Mouse (Mus musculus): ENCODE measurements around the gene Rhob. TPM values are rescaled to one million over a fixed set of nuclear protein-coding genes. Genes with fewer than 3 reads are reported as not detected.

Gene Rhob
- polyA plus RNA-seq, 1 experiment, result 91.4 TPM

DNA sequence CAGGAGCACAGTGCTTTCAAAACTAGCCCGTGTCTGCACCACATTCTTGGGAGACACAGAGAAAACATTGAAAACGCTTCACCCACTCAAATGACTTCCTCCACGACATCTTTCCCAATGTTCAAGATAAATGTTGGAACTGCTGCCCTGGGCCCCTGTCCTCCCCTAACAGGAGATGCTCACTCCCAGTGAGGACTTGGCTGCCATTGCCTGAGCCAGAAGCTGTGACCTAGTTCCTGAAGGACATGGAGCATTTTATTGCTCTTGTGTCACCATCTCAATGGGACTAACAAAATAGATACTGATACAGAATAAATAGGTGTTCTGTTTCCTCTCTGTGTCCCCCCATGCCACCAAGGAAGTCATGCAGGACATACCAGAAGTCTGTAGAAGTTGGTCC, 5.1 kb downstream of the Rhob start:
- 97% methylated on average over 3 of the region's 3 CpGs for WGBS
- no peak for DNase-seq
- no peak overlapping the region for H3K4me3 ChIP-seq (ENCODE audit: control insufficient read depth, insufficient read depth, low read length)
- TF ChIP-seq POLR2A (IDR thresholded peaks at IDR 0.05; ENCODE audit: control insufficient read depth, extremely low read depth, insufficient read depth, low read length, poor library complexity) (no peak), CTCF (IDR thresholded peaks at IDR 0.05; ENCODE audit: borderline replicate concordance, control insufficient read depth, extremely low read depth, insufficient read depth, low read length, poor library complexity) (no peak)
- no peaks in the 10 kb centered on the region for H3K36me3 ChIP-seq (ENCODE audit: control insufficient read depth, insufficient read depth, low read length)
- H3K4me1 ChIP-seq (replicated peaks; ENCODE audit: control insufficient read depth, insufficient read depth, low read length), result peaks cover 15% of the 10 kb centered on the region
- H3K27me3 ChIP-seq (ENCODE audit: control insufficient read depth, insufficient read depth, low read length), result peaks cover 5% of the 10 kb centered on the region; the same call in 1 of the 2 replicates
- H3K27ac ChIP-seq (ENCODE audit: control insufficient read depth, insufficient read depth, low read length), result no peak overlapping the region

DNA sequence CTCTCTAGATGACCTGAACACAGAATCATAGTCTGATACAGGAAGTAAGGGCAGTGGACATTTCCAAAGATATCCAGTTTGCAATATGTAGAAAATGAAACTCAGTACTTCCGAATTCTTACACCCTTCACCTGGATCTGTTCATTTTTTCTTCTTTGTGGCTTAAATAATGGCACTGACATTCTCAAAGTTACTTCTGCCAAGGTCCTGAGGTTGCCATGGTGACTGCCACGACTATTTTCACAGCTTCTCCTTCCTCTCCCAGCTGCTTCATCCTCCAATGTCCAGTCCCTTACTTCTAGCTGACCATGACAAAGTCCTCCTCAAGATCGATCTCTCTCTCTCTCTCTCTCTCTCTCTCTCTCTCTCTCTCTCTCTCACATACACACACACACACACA, 6.4 kb downstream of the Rhob start:
- TF ChIP-seq POLR2A (IDR thresholded peaks at IDR 0.05; ENCODE audit: control insufficient read depth, extremely low read depth, insufficient read depth, low read length, poor library complexity), result no peak
- TF ChIP-seq CTCF (IDR thresholded peaks at IDR 0.05; ENCODE audit: borderline replicate concordance, control insufficient read depth, extremely low read depth, insufficient read depth, low read length, poor library complexity), result no peak
- H3K27me3 ChIP-seq (ENCODE audit: control insufficient read depth, insufficient read depth, low read length), result no peaks in the 10 kb centered on the region
- DNase-seq, result no peak
- H3K4me3 ChIP-seq (ENCODE audit: control insufficient read depth, insufficient read depth, low read length), result no peak overlapping the region
- H3K36me3 ChIP-seq (ENCODE audit: control insufficient read depth, insufficient read depth, low read length), result no peaks in the 10 kb centered on the region
- H3K4me1 ChIP-seq (replicated peaks; ENCODE audit: control insufficient read depth, insufficient read depth, low read length), result peaks cover 8% of the 10 kb centered on the region
- 52% methylated on average over 3 of the region's 3 CpGs for WGBS
- no peak overlapping the region for H3K27ac ChIP-seq (ENCODE audit: control insufficient read depth, insufficient read depth, low read length)

DNA sequence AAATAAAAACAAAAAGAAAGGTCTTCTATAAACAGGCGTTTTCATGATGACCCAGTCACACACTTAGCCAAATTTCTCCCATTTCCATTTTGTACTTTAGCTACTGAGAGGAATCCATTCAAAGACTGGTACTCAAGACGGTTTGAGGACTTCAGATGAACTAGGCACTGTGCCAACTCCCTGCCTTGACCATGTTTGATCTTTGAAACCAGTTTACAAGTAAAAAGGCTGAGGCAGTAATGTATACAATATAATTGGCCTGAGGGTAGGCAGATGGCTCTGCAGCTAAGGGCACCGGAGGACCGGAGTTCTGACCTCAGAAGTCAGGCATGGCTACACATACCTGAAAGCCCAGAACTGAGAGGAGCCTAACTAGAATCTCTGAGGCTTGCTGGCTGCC, 10.7 kb downstream of the Rhob start:
- WGBS, result 87% methylated on average over 4 of the region's 4 CpGs

DNA sequence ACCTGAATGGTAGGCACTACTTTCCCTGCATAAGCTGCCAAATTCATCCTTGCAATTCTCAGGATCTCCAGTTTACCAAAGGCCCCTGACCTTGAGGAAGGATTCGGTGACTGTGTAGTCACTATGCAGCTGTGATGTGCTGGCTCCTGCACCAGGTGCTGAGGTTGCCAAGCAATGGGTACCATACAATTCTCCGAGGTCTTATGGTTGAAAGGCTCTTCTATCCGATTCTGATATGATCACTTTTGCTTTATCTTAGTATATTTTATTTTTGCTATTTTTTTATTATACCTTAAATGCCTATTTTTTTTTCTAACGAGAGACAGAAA, 11.2 kb downstream of the Rhob start:
- WGBS, result 94% methylated on average over 4 of the region's 4 CpGs
- Histone ChIP-seq H3K27ac (ENCODE audit: control insufficient read depth, insufficient read depth, low read length) (no peak overlapping the region), H3K4me3 (ENCODE audit: control insufficient read depth, insufficient read depth, low read length) (no peak overlapping the region), H3K36me3 (ENCODE audit: control insufficient read depth, insufficient read depth, low read length) (no peaks in the 10 kb centered on the region), H3K27me3 (ENCODE audit: control insufficient read depth, insufficient read depth, low read length) (no peaks in the 10 kb centered on the region), H3K4me1 (replicated peaks; ENCODE audit: control insufficient read depth, insufficient read depth, low read length) (no peaks in the 10 kb centered on the region)
- no peak for TF ChIP-seq CTCF (IDR thresholded peaks at IDR 0.05; ENCODE audit: borderline replicate concordance, control insufficient read depth, extremely low read depth, insufficient read depth, low read length, poor library complexity)
- TF ChIP-seq POLR2A (IDR thresholded peaks at IDR 0.05; ENCODE audit: control insufficient read depth, extremely low read depth, insufficient read depth, low read length, poor library complexity), result no peak
- no peak for DNase-seq

More for the DNA sequence above, 10.7 kb downstream of the Rhob start:
- DNase-seq, result no peak
- Histone ChIP-seq H3K4me3 (ENCODE audit: control insufficient read depth, insufficient read depth, low read length) (no peak overlapping the region), H3K27ac (ENCODE audit: control insufficient read depth, insufficient read depth, low read length) (no peak overlapping the region), H3K36me3 (ENCODE audit: control insufficient read depth, insufficient read depth, low read length) (no peaks in the 10 kb centered on the region), H3K27me3 (ENCODE audit: control insufficient read depth, insufficient read depth, low read length) (no peaks in the 10 kb centered on the region), H3K4me1 (replicated peaks; ENCODE audit: control insufficient read depth, insufficient read depth, low read length) (no peaks in the 10 kb centered on the region)
- TF ChIP-seq CTCF (IDR thresholded peaks at IDR 0.05; ENCODE audit: borderline replicate concordance, control insufficient read depth, extremely low read depth, insufficient read depth, low read length, poor library complexity) (no peak), POLR2A (IDR thresholded peaks at IDR 0.05; ENCODE audit: control insufficient read depth, extremely low read depth, insufficient read depth, low read length, poor library complexity) (no peak)

DNA sequence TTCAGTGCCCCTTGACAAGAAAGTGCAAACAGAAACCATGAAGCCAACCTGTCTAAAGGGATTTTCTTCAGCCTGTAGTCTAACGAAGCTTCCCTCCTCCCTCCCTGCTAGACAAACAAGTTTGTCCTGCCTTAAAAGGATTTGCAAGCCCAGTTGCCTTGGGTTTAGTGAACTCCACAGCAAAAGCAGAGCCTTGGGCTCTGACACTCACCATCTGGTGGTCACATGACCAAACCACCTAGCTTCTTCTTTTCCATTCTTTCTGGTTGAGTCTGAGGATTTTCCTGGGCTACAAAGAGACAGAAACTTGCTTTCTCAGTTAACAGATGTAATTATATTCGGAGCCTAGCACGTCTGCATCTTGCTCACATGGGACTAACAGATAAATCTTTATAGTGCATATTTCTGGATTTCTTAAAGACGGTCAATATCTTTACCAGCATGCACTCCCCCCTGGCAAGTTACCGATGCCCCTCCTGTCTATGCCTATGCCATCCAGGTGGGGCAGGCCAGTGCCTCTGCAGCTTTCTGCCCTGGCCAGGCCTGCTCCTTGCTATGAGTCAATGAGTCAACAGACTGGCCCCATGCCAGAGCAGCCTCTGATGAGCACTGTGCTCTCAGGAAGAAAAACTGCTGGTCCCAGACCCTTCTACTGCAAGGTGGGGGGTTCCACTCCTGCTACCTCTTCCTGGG, 11.7 kb downstream of the Rhob start:
- no peak for DNase-seq
- Histone ChIP-seq H3K36me3 (ENCODE audit: control insufficient read depth, insufficient read depth, low read length) (no peaks in the 10 kb centered on the region), H3K4me1 (replicated peaks; ENCODE audit: control insufficient read depth, insufficient read depth, low read length) (no peaks in the 10 kb centered on the region), H3K27ac (ENCODE audit: control insufficient read depth, insufficient read depth, low read length) (no peak overlapping the region), H3K4me3 (ENCODE audit: control insufficient read depth, insufficient read depth, low read length) (no peak overlapping the region), H3K27me3 (ENCODE audit: control insufficient read depth, insufficient read depth, low read length) (no peaks in the 10 kb centered on the region)
- TF ChIP-seq POLR2A (IDR thresholded peaks at IDR 0.05; ENCODE audit: control insufficient read depth, extremely low read depth, insufficient read depth, low read length, poor library complexity) (no peak), CTCF (IDR thresholded peaks at IDR 0.05; ENCODE audit: borderline replicate concordance, control insufficient read depth, extremely low read depth, insufficient read depth, low read length, poor library complexity) (no peak)
- 68% methylated on average over 5 of the region's 5 CpGs for WGBS

DNA sequence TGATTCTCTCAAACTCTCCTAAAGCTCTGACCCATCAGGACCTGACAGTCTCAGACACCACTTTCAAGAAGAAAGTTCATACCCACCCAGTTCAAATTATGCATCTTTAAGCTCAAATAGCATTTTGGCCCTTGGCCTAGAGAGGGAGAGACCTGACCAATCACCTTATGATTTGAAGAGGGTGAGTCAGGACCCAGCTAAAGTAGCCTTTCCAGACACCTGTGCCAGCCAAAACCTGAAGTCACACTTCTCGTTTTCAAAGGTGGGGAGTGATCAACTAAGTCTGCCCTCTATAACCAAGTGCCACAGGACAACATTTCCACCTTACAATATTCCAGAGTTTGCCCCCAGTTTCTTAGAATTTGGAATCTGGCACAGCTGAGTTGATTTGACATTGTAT, 12.5 kb downstream of the Rhob start:
- Histone ChIP-seq H3K4me3 (ENCODE audit: control insufficient read depth, insufficient read depth, low read length) (no peak overlapping the region), H3K4me1 (replicated peaks; ENCODE audit: control insufficient read depth, insufficient read depth, low read length) (no peaks in the 10 kb centered on the region), H3K27me3 (ENCODE audit: control insufficient read depth, insufficient read depth, low read length) (no peaks in the 10 kb centered on the region), H3K36me3 (ENCODE audit: control insufficient read depth, insufficient read depth, low read length) (no peaks in the 10 kb centered on the region), H3K27ac (ENCODE audit: control insufficient read depth, insufficient read depth, low read length) (no peak overlapping the region)
- 76% methylated on average over 1 of the region's 1 CpGs for WGBS
- TF ChIP-seq CTCF (IDR thresholded peaks at IDR 0.05; ENCODE audit: borderline replicate concordance, control insufficient read depth, extremely low read depth, insufficient read depth, low read length, poor library complexity) (no peak), POLR2A (IDR thresholded peaks at IDR 0.05; ENCODE audit: control insufficient read depth, extremely low read depth, insufficient read depth, low read length, poor library complexity) (no peak)
- no peak for DNase-seq

DNA sequence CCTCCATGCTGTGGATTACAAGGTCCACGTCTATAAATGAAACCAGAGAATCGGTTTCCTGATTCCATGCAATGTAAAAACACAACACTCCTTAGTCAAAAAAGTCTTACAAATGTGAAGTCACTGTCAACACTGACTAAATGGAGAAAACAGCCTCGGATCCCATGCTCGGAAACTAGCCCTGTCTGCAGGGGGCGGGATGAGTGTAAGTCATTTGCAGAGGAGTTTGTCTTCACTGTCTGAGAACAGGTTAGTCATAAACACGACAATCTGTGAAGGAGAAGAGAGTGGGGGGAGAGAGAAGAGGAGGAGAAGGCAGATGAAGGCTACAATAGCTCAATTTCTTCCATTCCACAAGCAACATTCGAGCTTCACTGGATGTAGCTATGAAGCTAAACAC, 14.6 kb downstream of the Rhob start:
- Histone ChIP-seq H3K4me3 (ENCODE audit: control insufficient read depth, insufficient read depth, low read length) (no peak overlapping the region), H3K27me3 (ENCODE audit: control insufficient read depth, insufficient read depth, low read length) (no peaks in the 10 kb centered on the region), H3K27ac (ENCODE audit: control insufficient read depth, insufficient read depth, low read length) (no peak overlapping the region), H3K4me1 (replicated peaks; ENCODE audit: control insufficient read depth, insufficient read depth, low read length) (no peaks in the 10 kb centered on the region), H3K36me3 (ENCODE audit: control insufficient read depth, insufficient read depth, low read length) (no peaks in the 10 kb centered on the region)
- no peak for DNase-seq
- WGBS, result 92% methylated on average over 7 of the region's 7 CpGs
- no peak for TF ChIP-seq POLR2A (IDR thresholded peaks at IDR 0.05; ENCODE audit: control insufficient read depth, extremely low read depth, insufficient read depth, low read length, poor library complexity)
- no peak for TF ChIP-seq CTCF (IDR thresholded peaks at IDR 0.05; ENCODE audit: borderline replicate concordance, control insufficient read depth, extremely low read depth, insufficient read depth, low read length, poor library complexity)

Data from thymus, adult 2 months (tissue).